Mouse (Mus musculus) liver, embryonic 11.5 days (tissue): Measurements from ENCODE around the gene Gm34653. TPM values are rescaled to one million over a fixed set of nuclear protein-coding genes. Genes with fewer than 3 reads are reported as not detected.

Source experiments
- ATAC-seq: fragments of 200-750 bp; cut with Nextera tagmentation; replicated peaks from 2 replicates; pipeline ENCODE4 v1.8.0; 2017; ENCODE audit warnings: moderate number of reproducible peaks, mild to moderate bottlenecking, moderate TSS enrichment, moderate library complexity; ENCODE audit not compliant: low FRiP score
- DNase-seq: peaks from one replicate; pipeline ENCODE4 v3.0.0-alpha.2; 2017; ENCODE audit warnings: low spot score
- H3K27ac ChIP-seq: fragments of 300-500 bp; sonication (generic); 2 replicates; pipeline ENCODE4 v1.5.1; 2014; ENCODE audit warnings: mild to moderate bottlenecking, low read depth, low read length, control low read depth
- H3K27me3 ChIP-seq: fragments of 300-500 bp; sonication (generic); replicated peaks from 2 replicates; pipeline ENCODE4 v1.6.1; 2014; ENCODE audit warnings: low read length, mixed read lengths; ENCODE audit not compliant: control insufficient read depth, insufficient read depth
- H3K36me3 ChIP-seq: fragments of 300-500 bp; sonication (generic); 2 replicates; pipeline ENCODE4 v1.6.1; 2014; ENCODE audit warnings: mild to moderate bottlenecking, low read length, moderate library complexity, mixed read lengths; ENCODE audit not compliant: control insufficient read depth, insufficient read depth
- H3K4me1 ChIP-seq: fragments of 300-500 bp; sonication (generic); replicated peaks from 2 replicates; pipeline ENCODE4 v1.6.1; 2014; ENCODE audit warnings: low read length, mixed read lengths; ENCODE audit not compliant: control insufficient read depth, insufficient read depth
- H3K4me2 ChIP-seq: fragments of 300-500 bp; sonication (generic); 2 replicates; pipeline ENCODE4 v1.6.1; 2014; ENCODE audit warnings: mild to moderate bottlenecking, control low read depth, moderate library complexity
- H3K4me3 ChIP-seq: fragments of 300-500 bp; sonication (generic); 2 replicates; pipeline ENCODE4 v1.5.1; 2014; ENCODE audit warnings: low read depth, low read length, control low read depth
- H3K9ac ChIP-seq: fragments of 300-500 bp; sonication (generic); 2 replicates; pipeline ENCODE4 v1.6.1; 2014; ENCODE audit warnings: low read depth, low read length, control low read depth
- H3K9me3 ChIP-seq: fragments of 300-500 bp; sonication (generic); 2 replicates; pipeline ENCODE4 v1.6.1; 2016; ENCODE audit warnings: low read length, inconsistent platforms, mixed read lengths; ENCODE audit not compliant: control insufficient read depth
- WGBS: fragments of 180-500 bp; shearing (Covaris S2); extraction: QIAGEN DNeasy Blood & Tissue Kit; methylation state at CpG from one replicate; pipeline ENCODE4 v1.1.7; 2014; 5-methylcytosine and 5-hydroxymethylcytosine counted together
- polyA plus RNA-seq: library from polyadenylated mRNA; unstranded; fragments of >200 nt; fragmentation: Nextera tagmentation; extraction: Ambion mirVana; gene quantifications from 2 replicates; pipeline ENCODE4 v1.2.1, GENCODE M21; 2014

Gm34653 gene
- polyA plus RNA-seq, 1 experiment from 2014 or later = not detected

GRCm38 (mm10) chr2:34884186-34884585, 51.4 kb downstream of the Gm34653 start:
- H3K4me2 ChIP-seq = no peak overlapping the region
- H3K9ac ChIP-seq = no peak overlapping the region
- H3K27ac ChIP-seq = no peak overlapping the region
- no peak for ATAC-seq
- no peak overlapping the region for H3K4me3 ChIP-seq
- 79% methylated on average over 2 of the region's 2 CpGs for WGBS
- no peaks in the 10 kb centered on the region for H3K36me3 ChIP-seq
- H3K9me3 ChIP-seq = no peaks in the 10 kb centered on the region
- H3K27me3 ChIP-seq = no peaks in the 10 kb centered on the region; the same call in 1 of the 2 replicates
- no peak for DNase-seq
- no peaks in the 10 kb centered on the region; the same call in 1 of the 2 replicates for H3K4me1 ChIP-seq

Other genes with a start within 250 kb of the Gm34653 start
- 80.3 and 88.3 TPM in 2 replicates for gene Gapvd1, start 77.8 kb upstream of the Gm34653 start, polyA plus RNA-seq
- gene Hspa5, start 61.0 kb upstream of the Gm34653 start, polyA plus RNA-seq = 964 and 1,028 TPM in 2 replicates
- 43.5 and 56.5 TPM in 2 replicates for gene Rabepk, start 33.1 kb upstream of the Gm34653 start, polyA plus RNA-seq
- gene Fbxw2, start 6.7 kb upstream of the Gm34653 start, polyA plus RNA-seq = 78.7 and 81.2 TPM in 2 replicates
- 2.5 and 2.7 TPM in 2 replicates for gene Cutal, start 41.4 kb downstream of the Gm34653 start, polyA plus RNA-seq
- 138 and 147 TPM in 2 replicates for gene Psmd5, start 42.0 kb downstream of the Gm34653 start, polyA plus RNA-seq
- 4.5 and 5.2 TPM in 2 replicates for gene Phf19, start 81.0 kb downstream of the Gm34653 start, polyA plus RNA-seq
- 0.38 TPM in 2 replicates for gene Traf1, start 128.8 kb downstream of the Gm34653 start, polyA plus RNA-seq
- gene Hc, start 228.4 kb downstream of the Gm34653 start, polyA plus RNA-seq = 10.0 and 10.5 TPM in 2 replicates